Mouse (Mus musculus) liver (tissue): ENCODE results near the gene Trp53i11.

Experiments used
- DNase-seq: peaks from one replicate; pipeline ENCODE4 v3.0.0-alpha.2; 2020; ENCODE audit warnings: mixed read lengths

Trp53i11 gene

GRCm38 (mm10) chr2:93187323-93187996 lies at the start of gene Trp53i11:
Trp53i11 (plus strand) TSS chr2:93187548.
- peak; percentile 73 for DNase-seq

GRCm38 (mm10) chr2:93139476-93139875 lies 47.9 kb upstream of the Trp53i11 start:
- DNase-seq, result no peak

GRCm38 (mm10) chr2:93141329-93141728 lies 46.0 kb upstream of the Trp53i11 start:
- DNase-seq, result no peak

- DNase-seq, result no peak
These were observed 44.7 kb upstream of the Trp53i11 start for GRCm38 (mm10) chr2:93142616-93143015.

- no peak for DNase-seq
These were observed 43.2 kb upstream of the Trp53i11 start for GRCm38 (mm10) chr2:93144126-93144525.

- DNase-seq, result no peak
These were observed 37.3 kb upstream of the Trp53i11 start for GRCm38 (mm10) chr2:93150009-93150408.

GRCm38 (mm10) chr2:93150673-93151450 lies 36.5 kb upstream of the Trp53i11 start:
- DNase-seq, result no peak

GRCm38 (mm10) chr2:93152191-93152601 lies 35.2 kb upstream of the Trp53i11 start:
- no peak for DNase-seq

- DNase-seq, result no peak
These were observed 34.4 kb upstream of the Trp53i11 start for GRCm38 (mm10) chr2:93152883-93153491.

GRCm38 (mm10) chr2:93153833-93154232 lies 33.5 kb upstream of the Trp53i11 start:
- DNase-seq, result no peak

GRCm38 (mm10) chr2:93154486-93155032 lies 32.8 kb upstream of the Trp53i11 start:
- no peak for DNase-seq

- no peak for DNase-seq
These were observed 26.8 kb upstream of the Trp53i11 start for GRCm38 (mm10) chr2:93160467-93161035.

GRCm38 (mm10) chr2:93161914-93162664 lies 25.3 kb upstream of the Trp53i11 start:
- DNase-seq, result no peak

GRCm38 (mm10) chr2:93162791-93163190 lies 24.6 kb upstream of the Trp53i11 start:
- DNase-seq, result no peak

GRCm38 (mm10) chr2:93163317-93163716 lies 24.0 kb upstream of the Trp53i11 start:
- peak; percentile 15 for DNase-seq

GRCm38 (mm10) chr2:93163750-93164335 lies 23.5 kb upstream of the Trp53i11 start:
- no peak for DNase-seq

- DNase-seq, result no peak
These were observed 21.1 kb upstream of the Trp53i11 start for GRCm38 (mm10) chr2:93166295-93166694.

- no peak for DNase-seq
These were observed 20.5 kb upstream of the Trp53i11 start for GRCm38 (mm10) chr2:93166734-93167406.

- DNase-seq, result no peak
These were observed 17.0 kb upstream of the Trp53i11 start for GRCm38 (mm10) chr2:93170156-93170844.

GRCm38 (mm10) chr2:93170845-93171200 lies 16.5 kb upstream of the Trp53i11 start:
- no peak for DNase-seq

- DNase-seq, result no peak
These were observed 15.4 kb upstream of the Trp53i11 start for GRCm38 (mm10) chr2:93171929-93172328.
